Mouse (Mus musculus) 3134 (cell line): ENCODE results near the gene Ttyh3.

Experiments used
- DNase-seq: peaks from one replicate; pipeline ENCODE4 v3.0.0-alpha.2; 2011; ENCODE audit warnings: low spot score; ENCODE audit not compliant: insufficient read length; ENCODE audit errors: extremely low read depth

Gene Ttyh3

GRCm38 (mm10) chr5:140611021-140611583 lies 37.7 kb downstream of the Ttyh3 start:
- DNase-seq = peak; percentile 86

- DNase-seq = no peak
Measured at GRCm38 (mm10) chr5:140610273-140611011, 38.4 kb downstream of the Ttyh3 start.

GRCm38 (mm10) chr5:140609511-140610272 lies 39.1 kb downstream of the Ttyh3 start:
- peak; percentile 72 for DNase-seq

- peak; percentile 65 for DNase-seq
Measured at GRCm38 (mm10) chr5:140608634-140609015, 40.2 kb downstream of the Ttyh3 start.

- DNase-seq = no peak
Measured at GRCm38 (mm10) chr5:140607836-140608633, 40.8 kb downstream of the Ttyh3 start.

- peak; percentile 88 for DNase-seq
Measured at GRCm38 (mm10) chr5:140607001-140607835, 41.6 kb downstream of the Ttyh3 start, which contains the start of gene Lfng. Gene Lfng (plus strand): TSS chr5:140607320.

GRCm38 (mm10) chr5:140606386-140606785 lies 42.4 kb downstream of the Ttyh3 start:
- DNase-seq = no peak

GRCm38 (mm10) chr5:140605228-140605627 lies 43.6 kb downstream of the Ttyh3 start:
- DNase-seq = peak; percentile 54

- peak; percentile 83 for DNase-seq
Measured at GRCm38 (mm10) chr5:140604386-140604785, 44.4 kb downstream of the Ttyh3 start.

- DNase-seq = no peak
Measured at GRCm38 (mm10) chr5:140602540-140602939, 46.3 kb downstream of the Ttyh3 start.

- no peak for DNase-seq
Measured at GRCm38 (mm10) chr5:140601712-140602111, 47.1 kb downstream of the Ttyh3 start.

GRCm38 (mm10) chr5:140599939-140600338 lies 48.9 kb downstream of the Ttyh3 start:
- no peak for DNase-seq

GRCm38 (mm10) chr5:140597787-140598186 lies 51.0 kb downstream of the Ttyh3 start:
- no peak for DNase-seq

GRCm38 (mm10) chr5:140596927-140597588 lies 51.8 kb downstream of the Ttyh3 start:
- no peak for DNase-seq

GRCm38 (mm10) chr5:140596426-140596825 lies 52.4 kb downstream of the Ttyh3 start:
- no peak for DNase-seq

GRCm38 (mm10) chr5:140594846-140595245 lies 54.0 kb downstream of the Ttyh3 start:
- DNase-seq = no peak

- no peak for DNase-seq
Measured at GRCm38 (mm10) chr5:140589082-140589774, 59.6 kb downstream of the Ttyh3 start.

- DNase-seq = no peak
Measured at GRCm38 (mm10) chr5:140583732-140584368, 65.0 kb downstream of the Ttyh3 start.
